15 mouse cellular contexts compared by ENCODE assay signal in genomic region chr1:130835161-130835936, GRCm38 (mm10). TPM values are rescaled to one million over a fixed set of nuclear protein-coding genes. Genes with fewer than 3 reads are reported as not detected.
A peak's percentile ranks its signal among the peaks of the same experiment; 100 is the strongest.
DNase-seq lines count a peak whose midpoint lies in the region; ATAC-seq and TF ChIP-seq lines count a peak whose summit lies in the region.
"Had no signal": no experiment of that assay in that cellular context is flagged by ENCODE, and none has a peak within 500 bp of the region (broad histone marks: within the 10 kb centered on the region; RNA-seq: fewer than 3 reads in every experiment).

No protein-coding gene starts in this region.

- no peak overlapping the region for H3K9ac ChIP-seq in heart, embryonic 12.5 days
- H3K9ac ChIP-seq: hindbrain, embryonic 13.5 days had no signal

- TF ChIP-seq POLR2A in kidney, adult 2 months (IDR thresholded peaks at IDR 0.05; ENCODE audit: low read depth, low read length), result no peak

- H3K27ac ChIP-seq in kidney, adult 2 months (ENCODE audit: insufficient read depth, low read depth, low read length), result peak overlapping the region; percentile 98
- no peak overlapping the region for H3K27ac ChIP-seq in heart, embryonic 12.5 days (ENCODE audit: poor library complexity, severe bottlenecking)
- H3K27ac ChIP-seq: embryonic facial prominence, embryonic 10.5 days; hindbrain, embryonic 13.5 days had no signal

- no peaks in the 10 kb centered on the region for H3K27me3 ChIP-seq in kidney, adult 2 months (replicated peaks; ENCODE audit: control insufficient read depth, insufficient read depth, low read length)
- no peaks in the 10 kb centered on the region for H3K27me3 ChIP-seq in heart, embryonic 12.5 days (replicated peaks)
- H3K27me3 ChIP-seq: hindbrain, embryonic 13.5 days had no signal

- no peak overlapping the region for H3K4me2 ChIP-seq in heart, embryonic 12.5 days
- H3K4me2 ChIP-seq: hindbrain, embryonic 13.5 days had no signal

- H3K4me3 ChIP-seq in kidney, adult 2 months (ENCODE audit: insufficient read depth, low read depth, low read length), result no peak overlapping the region
- H3K4me3 ChIP-seq in heart, embryonic 12.5 days, result no peak overlapping the region
- H3K4me3 ChIP-seq: embryonic facial prominence, embryonic 10.5 days; hindbrain, embryonic 13.5 days had no signal

- TF ChIP-seq CTCF in kidney, adult 2 months (conservative IDR thresholded peaks at IDR 0.05; ENCODE audit: insufficient read depth, insufficient read length, low read depth, low read length), result no peak

- peaks cover 46% of the 10 kb centered on the region for H3K4me1 ChIP-seq in kidney, adult 2 months (ENCODE audit: control insufficient read depth, insufficient read depth, low read length)
- H3K4me1 ChIP-seq in heart, embryonic 12.5 days (replicated peaks), result peaks cover 9% of the 10 kb centered on the region; the same call in 1 of the 2 replicates
- H3K4me1 ChIP-seq: embryonic facial prominence, embryonic 10.5 days; hindbrain, embryonic 13.5 days had no signal

- peak; percentile 88 for DNase-seq in kidney, adult 2 months
- DNase-seq in kidney, postnatal 4 days, result no peak
- DNase-seq in Muller cell, postnatal 12 days (ENCODE audit: inconsistent ontology term), result peak; percentile 73
- DNase-seq in brain, embryonic 18.5 days (ENCODE audit: low read depth, low spot score), result peak; percentile 59
- peak; percentile 27 to 61 for DNase-seq in cerebellum, postnatal 36 days
- DNase-seq in left cerebral cortex, adult 11 months (ENCODE audit: low spot score), result no peak
- DNase-seq: lung, adult 2 months; right cerebral cortex, adult 18-20 months; thymus, postnatal 36 days had no signal

- no peaks in the 10 kb centered on the region for H3K9me3 ChIP-seq in heart, embryonic 12.5 days (replicated peaks)
- H3K9me3 ChIP-seq: embryonic facial prominence, embryonic 10.5 days; hindbrain, embryonic 13.5 days had no signal

- no peaks in the 10 kb centered on the region for H3K36me3 ChIP-seq in kidney, adult 2 months (ENCODE audit: control insufficient read depth, insufficient read depth, low read length)
- H3K36me3 ChIP-seq in heart, embryonic 12.5 days, result no peaks in the 10 kb centered on the region
- H3K36me3 ChIP-seq: embryonic facial prominence, embryonic 10.5 days; hindbrain, embryonic 13.5 days had no signal

- WGBS in kidney, adult 2 months, result 41% methylated on average over 6 of the region's 6 CpGs
- 87% methylated on average over 6 of the region's 6 CpGs for WGBS in heart, embryonic 12.5 days

- ATAC-seq in heart, embryonic 12.5 days (ENCODE audit: insufficient number of reproducible peaks, low FRiP score), result no peak
- ATAC-seq: intestine, postnatal 0 days had no signal

RNA-seq across cellular contexts. Expression of gene Pigr, which starts 8.9 kb away (rescaled TPM):
- 16.9 and 26.4 TPM in 2 replicates for polyA plus RNA-seq in kidney, adult 2 months (2012; rRNA removed)
- not detected in 2 replicates for polyA plus RNA-seq in heart, embryonic 12.5 days (2016; fragmentation: Nextera tagmentation; extraction: Ambion mirVana)
- polyA plus RNA-seq: embryonic facial prominence, embryonic 10.5 days; hindbrain, embryonic 13.5 days; neural tube, embryonic 14.5 days had no signal

RNA-seq across cellular contexts. Expression of gene Fcmr, which starts 30.1 kb away (rescaled TPM):
- 5.3 and 16.2 TPM in 2 replicates for polyA plus RNA-seq in kidney, adult 2 months (2012; rRNA removed)
- polyA plus RNA-seq in heart, embryonic 12.5 days (2016; fragmentation: Nextera tagmentation; extraction: Ambion mirVana), result 1.1 and 1.3 TPM in 2 replicates
- polyA plus RNA-seq: embryonic facial prominence, embryonic 10.5 days had no signal

RNA-seq across cellular contexts. Expression of gene Fcamr, which starts 34.6 kb away (rescaled TPM):
- polyA plus RNA-seq in kidney, adult 2 months (2012; rRNA removed), result 4.0 and 4.2 TPM in 2 replicates
- polyA plus RNA-seq in heart, embryonic 12.5 days (2016; fragmentation: Nextera tagmentation; extraction: Ambion mirVana), result 0.15 and 0.21 TPM in 2 replicates
- polyA plus RNA-seq: embryonic facial prominence, embryonic 10.5 days; hindbrain, embryonic 13.5 days; neural tube, embryonic 14.5 days had no signal

RNA-seq across cellular contexts. Expression of gene Il24, which starts 51.9 kb away (rescaled TPM):
- polyA plus RNA-seq in kidney, adult 2 months (2012; rRNA removed), result 0.06 TPM in 1 of 2 replicates, not detected in the other
- not detected in 2 replicates for polyA plus RNA-seq in heart, embryonic 12.5 days (2016; fragmentation: Nextera tagmentation; extraction: Ambion mirVana)
- polyA plus RNA-seq: embryonic facial prominence, embryonic 10.5 days; heart, embryonic 14.5 days; hindbrain, embryonic 13.5 days; intestine, postnatal 0 days; lung, adult 2 months; neural tube, embryonic 14.5 days had no signal

Comparison
In these comparisons a context has a peak if more than half of its experiments do, and no peak if none do; other contexts are left out.
1. DNase-seq: peak in kidney, adult 2 months (single experiment), Muller cell, postnatal 12 days (single experiment), brain, embryonic 18.5 days (single experiment) and cerebellum, postnatal 36 days (2 of 2); none in kidney, postnatal 4 days (0 of 2) and left cerebral cortex, adult 11 months (single experiment).
2. RNA of gene Pigr, which starts 8.9 kb away (polyA plus RNA-seq): 16.9 to 26.4 TPM in kidney, adult 2 months; not detected in heart, embryonic 12.5 days; every median in the first group is over 10 times any median in the second.